18 mouse cellular contexts compared by ENCODE assay signal in the genomic region with DNA sequence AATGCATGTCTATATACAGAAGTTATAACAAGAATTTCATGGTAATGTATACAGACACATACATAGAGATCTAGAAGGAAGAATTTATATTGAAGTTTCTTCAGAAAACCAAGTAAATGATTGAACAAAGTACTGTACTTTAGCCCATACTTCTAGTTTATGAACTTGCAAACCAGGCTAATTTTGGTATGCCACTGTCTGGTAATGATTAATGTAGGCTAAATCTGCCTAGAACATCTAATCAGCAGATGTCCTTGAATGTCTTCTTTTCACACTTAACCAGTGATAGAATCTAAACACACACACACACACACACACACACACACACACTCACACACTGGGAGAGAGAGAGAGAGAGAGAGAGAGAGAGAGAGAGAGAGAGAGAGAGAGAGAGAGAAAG. TPM values are rescaled to one million over a fixed set of nuclear protein-coding genes. Genes with fewer than 3 reads are reported as not detected.
DNase-seq lines count a peak whose midpoint lies in the region; ATAC-seq and TF ChIP-seq lines count a peak whose summit lies in the region.
"Had no signal": no experiment of that assay in that cellular context is flagged by ENCODE, and none has a peak within 500 bp of the region (broad histone marks: within the 10 kb centered on the region; RNA-seq: fewer than 3 reads in every experiment).

No protein-coding gene starts in this region.

- no peaks in the 10 kb centered on the region for H3K36me3 ChIP-seq in kidney, embryonic 16.5 days (ENCODE audit: insufficient read depth, low read length)
- no peaks in the 10 kb centered on the region for H3K36me3 ChIP-seq in liver, embryonic 15.5 days (replicated peaks)
- no peaks in the 10 kb centered on the region for H3K36me3 ChIP-seq in liver, embryonic 11.5 days (ENCODE audit: control insufficient read depth, insufficient read depth, low read length)
- H3K36me3 ChIP-seq in intestine, postnatal 0 days (ENCODE audit: control insufficient read depth, insufficient read depth) = no peaks in the 10 kb centered on the region
- H3K36me3 ChIP-seq in stomach, postnatal 0 days (ENCODE audit: control insufficient read depth, insufficient read depth, low read length) = no peaks in the 10 kb centered on the region
- H3K36me3 ChIP-seq: embryonic facial prominence, embryonic 12.5 days; forebrain, embryonic 15.5 days; heart, embryonic 13.5 days had no signal

- no peak overlapping the region for H3K4me2 ChIP-seq in kidney, embryonic 16.5 days (replicated peaks; ENCODE audit: low read depth, low read length)
- no peak overlapping the region for H3K4me2 ChIP-seq in liver, embryonic 15.5 days
- no peak overlapping the region for H3K4me2 ChIP-seq in liver, embryonic 11.5 days
- H3K4me2 ChIP-seq in intestine, postnatal 0 days (replicated peaks; ENCODE audit: low read depth) = no peak overlapping the region
- no peak overlapping the region for H3K4me2 ChIP-seq in stomach, postnatal 0 days (replicated peaks; ENCODE audit: low read depth)
- H3K4me2 ChIP-seq: embryonic facial prominence, embryonic 12.5 days; forebrain, embryonic 15.5 days; heart, embryonic 13.5 days had no signal

- no peak for TF ChIP-seq CTCF in intestine, postnatal 0 days (IDR thresholded peaks at IDR 0.05; ENCODE audit: low read depth)
- no peak for TF ChIP-seq CTCF in stomach, postnatal 0 days (IDR thresholded peaks at IDR 0.05; ENCODE audit: low read depth)

- H3K27me3 ChIP-seq in kidney, embryonic 16.5 days (ENCODE audit: insufficient read depth, low read length) = no peaks in the 10 kb centered on the region; the same call in 1 of the 2 replicates
- H3K27me3 ChIP-seq in liver, embryonic 15.5 days = no peaks in the 10 kb centered on the region
- H3K27me3 ChIP-seq in liver, embryonic 11.5 days (replicated peaks; ENCODE audit: control insufficient read depth, insufficient read depth, low read length) = no peaks in the 10 kb centered on the region
- H3K27me3 ChIP-seq in intestine, postnatal 0 days (replicated peaks; ENCODE audit: control insufficient read depth, insufficient read depth, low read length) = no peaks in the 10 kb centered on the region
- no peaks in the 10 kb centered on the region for H3K27me3 ChIP-seq in stomach, postnatal 0 days (ENCODE audit: control insufficient read depth, insufficient read depth, low read length)
- H3K27me3 ChIP-seq: CH12.LX; embryonic facial prominence, embryonic 12.5 days; forebrain, embryonic 15.5 days; heart, embryonic 13.5 days had no signal

- no peak overlapping the region for H3K4me3 ChIP-seq in kidney, embryonic 16.5 days (ENCODE audit: low read length)
- H3K4me3 ChIP-seq in liver, embryonic 15.5 days (replicated peaks) = no peak overlapping the region
- H3K4me3 ChIP-seq in liver, embryonic 11.5 days (ENCODE audit: low read depth, low read length) = no peak overlapping the region
- H3K4me3 ChIP-seq in intestine, postnatal 0 days (ENCODE audit: low read depth, low read length) = no peak overlapping the region
- H3K4me3 ChIP-seq in stomach, postnatal 0 days (ENCODE audit: low read depth, low read length) = no peak overlapping the region
- H3K4me3 ChIP-seq: embryonic facial prominence, embryonic 12.5 days; forebrain, embryonic 15.5 days; heart, embryonic 13.5 days had no signal

- H3K9ac ChIP-seq in kidney, embryonic 16.5 days (replicated peaks; ENCODE audit: low read length) = no peak overlapping the region
- H3K9ac ChIP-seq in liver, embryonic 15.5 days = no peak overlapping the region
- no peak overlapping the region for H3K9ac ChIP-seq in liver, embryonic 11.5 days (ENCODE audit: low read depth, low read length)
- H3K9ac ChIP-seq in intestine, postnatal 0 days (ENCODE audit: low read depth, low read length) = no peak overlapping the region
- H3K9ac ChIP-seq in stomach, postnatal 0 days (ENCODE audit: low read length) = no peak overlapping the region
- H3K9ac ChIP-seq: embryonic facial prominence, embryonic 12.5 days; forebrain, embryonic 15.5 days; heart, embryonic 13.5 days had no signal

- no peak for TF ChIP-seq EP300 in stomach, postnatal 0 days (optimal IDR thresholded peaks at IDR 0.05)

- H3K27ac ChIP-seq in kidney, embryonic 16.5 days (ENCODE audit: low read length) = no peak overlapping the region
- no peak overlapping the region for H3K27ac ChIP-seq in liver, embryonic 15.5 days (replicated peaks)
- H3K27ac ChIP-seq in liver, embryonic 11.5 days (ENCODE audit: low read depth, low read length) = no peak overlapping the region
- H3K27ac ChIP-seq in intestine, postnatal 0 days (ENCODE audit: low read depth, low read length) = no peak overlapping the region
- no peak overlapping the region for H3K27ac ChIP-seq in stomach, postnatal 0 days (replicated peaks)
- H3K27ac ChIP-seq: embryonic facial prominence, embryonic 12.5 days; forebrain, embryonic 15.5 days; heart, embryonic 13.5 days had no signal

- H3K4me1 ChIP-seq in kidney, embryonic 16.5 days (ENCODE audit: insufficient read depth, low read length) = no peaks in the 10 kb centered on the region
- no peaks in the 10 kb centered on the region for H3K4me1 ChIP-seq in liver, embryonic 15.5 days (replicated peaks)
- no peaks in the 10 kb centered on the region for H3K4me1 ChIP-seq in liver, embryonic 11.5 days (replicated peaks; ENCODE audit: control insufficient read depth, insufficient read depth, low read length)
- no peaks in the 10 kb centered on the region for H3K4me1 ChIP-seq in intestine, postnatal 0 days (replicated peaks; ENCODE audit: control insufficient read depth, insufficient read depth, low read length)
- no peaks in the 10 kb centered on the region for H3K4me1 ChIP-seq in stomach, postnatal 0 days (replicated peaks; ENCODE audit: control insufficient read depth, insufficient read depth)
- H3K4me1 ChIP-seq: embryonic facial prominence, embryonic 12.5 days; forebrain, embryonic 15.5 days; heart, embryonic 13.5 days had no signal

- DNase-seq in kidney, adult 9 months = peak; percentile 69
- DNase-seq in liver, embryonic 11.5 days (ENCODE audit: low spot score) = no peak
- no peak for DNase-seq in heart, postnatal 4 days
- DNase-seq in stomach, postnatal 0 days (ENCODE audit: low spot score) = no peak
- DNase-seq: adrenal gland, postnatal 14 days; cerebellum, adult 11-12 months; cerebellum, adult 9-10 months; cerebellum, postnatal 25 days; gastrocnemius, postnatal 36 days; heart, adult 11 months had no signal

- no peaks in the 10 kb centered on the region for H3K9me3 ChIP-seq in kidney, embryonic 16.5 days (ENCODE audit: low read length)
- H3K9me3 ChIP-seq in liver, embryonic 15.5 days (replicated peaks) = no peaks in the 10 kb centered on the region
- H3K9me3 ChIP-seq in liver, embryonic 11.5 days (ENCODE audit: control insufficient read depth, low read length) = no peaks in the 10 kb centered on the region
- H3K9me3 ChIP-seq in intestine, postnatal 0 days (ENCODE audit: control insufficient read depth) = no peaks in the 10 kb centered on the region
- no peaks in the 10 kb centered on the region for H3K9me3 ChIP-seq in stomach, postnatal 0 days (ENCODE audit: control insufficient read depth, low read length)
- H3K9me3 ChIP-seq: embryonic facial prominence, embryonic 12.5 days; forebrain, embryonic 15.5 days; heart, embryonic 13.5 days had no signal

- no peak for ATAC-seq in kidney, embryonic 16.5 days (ENCODE audit: low FRiP score, low TSS enrichment)
- 0 out of 2 replicates have a peak, but pooled peaks have one; percentile 15 for ATAC-seq in liver, embryonic 15.5 days (ENCODE audit: insufficient read depth)
- no peak for ATAC-seq in liver, embryonic 11.5 days (replicated peaks; ENCODE audit: low FRiP score)
- peak; percentile 56 for ATAC-seq in intestine, postnatal 0 days
- no peak for ATAC-seq in stomach, postnatal 0 days (ENCODE audit: low FRiP score, low TSS enrichment)
- ATAC-seq: forebrain, embryonic 15.5 days; Patski had no signal

RNA-seq across cellular contexts. Expression of gene 5430427O19Rik, which starts 8.1 kb away (rescaled TPM):
- 0.07 and 0.15 TPM in 2 replicates for polyA plus RNA-seq in kidney, embryonic 16.5 days (2015; fragmentation: Nextera tagmentation; extraction: Ambion mirVana)
- 0.40 and 0.44 TPM in 2 replicates for polyA plus RNA-seq in liver, embryonic 15.5 days (2015; fragmentation: Nextera tagmentation; extraction: Ambion mirVana)
- polyA plus RNA-seq in liver, embryonic 11.5 days (2014; fragmentation: Nextera tagmentation; extraction: Ambion mirVana) = 0.23 and 0.31 TPM in 2 replicates
- 0.07 and 0.17 TPM in 2 replicates for polyA plus RNA-seq in intestine, postnatal 0 days (2015; fragmentation: Nextera tagmentation; extraction: Ambion mirVana)
- total RNA-seq in heart, postnatal 4 days (2021) = under 1 TPM in 1 of 2 experiments, not detected in 1; 0.07 TPM
- polyA plus RNA-seq in stomach, postnatal 0 days (2015; fragmentation: Nextera tagmentation; extraction: Ambion mirVana) = 0.12 and 0.15 TPM in 2 replicates
- polyA plus RNA-seq: Patski had no signal

Comparison
In these comparisons a context has a peak if more than half of its experiments do, and no peak if none do; other contexts are left out.
1. ATAC-seq: peak in liver, embryonic 15.5 days (single experiment) and intestine, postnatal 0 days (single experiment); none in kidney, embryonic 16.5 days (single experiment), liver, embryonic 11.5 days (single experiment) and stomach, postnatal 0 days (single experiment).